Mouse (Mus musculus): Measurements from ENCODE around the gene Cdh15.

- TF ChIP-seq POLR2A (IDR thresholded peaks at IDR 0.05; ENCODE audit: borderline replicate concordance, extremely low read depth, low read depth, low read length): no peak
- no peak for TF ChIP-seq CTCF (IDR thresholded peaks at IDR 0.05; ENCODE audit: insufficient read depth, low read length)
Observed at GRCm38 (mm10) chr8:122864719-122865129, 17.0 kb downstream of the Cdh15 start.
